Mouse (Mus musculus) frontal cortex, postnatal 14 days (tissue): Measurements from ENCODE around the gene Dnah11.
A peak's percentile ranks its signal among the peaks of the same experiment; 100 is the strongest.

Experiments
- DNase-seq, 2 experiments: peaks; one replicate each; pipeline ENCODE4 v3.0.0; 2022; ENCODE audit warnings: low spot score in 2 of 2

The Dnah11 gene

DNA sequence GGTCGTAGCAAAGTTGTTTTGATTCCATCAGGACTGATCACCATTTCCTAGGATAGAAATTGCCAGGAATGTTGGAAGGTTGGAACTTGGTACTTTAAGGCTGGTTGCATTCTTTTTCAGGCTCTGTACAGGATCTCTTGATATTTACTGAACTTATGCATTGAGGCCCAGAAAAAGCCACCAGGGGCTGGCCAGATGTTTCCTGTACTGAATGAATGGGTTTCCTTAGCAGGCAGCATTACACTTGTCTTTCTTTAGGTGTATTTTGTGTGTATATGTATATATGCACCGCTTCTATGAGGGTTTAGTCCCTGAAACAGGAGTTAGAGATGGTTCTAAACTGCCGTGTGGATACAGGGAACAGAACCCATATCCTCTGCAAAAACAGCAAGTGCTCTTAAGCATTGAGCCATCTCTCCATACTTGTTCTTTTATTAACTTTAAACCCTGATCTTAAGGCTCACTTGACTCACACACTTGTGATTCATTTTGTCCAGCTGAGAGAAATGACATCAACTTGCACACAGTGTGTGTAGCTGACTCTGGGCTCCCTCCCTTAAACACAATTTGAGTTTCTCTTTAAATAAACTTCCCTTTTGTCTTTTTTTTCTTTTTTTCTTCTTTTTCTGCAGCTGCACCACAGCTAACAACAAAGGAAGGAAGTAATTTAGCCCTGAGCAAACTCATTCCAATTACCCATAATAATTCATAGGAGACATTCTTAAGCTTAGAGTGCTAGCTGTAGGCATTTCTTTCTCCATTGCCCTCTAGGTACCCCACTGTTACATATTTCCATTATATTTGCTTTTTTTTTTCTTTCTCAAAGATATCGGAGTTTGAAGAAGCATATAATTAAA is 330.9 kb downstream of the Dnah11 start:
- DNase-seq = no peak

DNA sequence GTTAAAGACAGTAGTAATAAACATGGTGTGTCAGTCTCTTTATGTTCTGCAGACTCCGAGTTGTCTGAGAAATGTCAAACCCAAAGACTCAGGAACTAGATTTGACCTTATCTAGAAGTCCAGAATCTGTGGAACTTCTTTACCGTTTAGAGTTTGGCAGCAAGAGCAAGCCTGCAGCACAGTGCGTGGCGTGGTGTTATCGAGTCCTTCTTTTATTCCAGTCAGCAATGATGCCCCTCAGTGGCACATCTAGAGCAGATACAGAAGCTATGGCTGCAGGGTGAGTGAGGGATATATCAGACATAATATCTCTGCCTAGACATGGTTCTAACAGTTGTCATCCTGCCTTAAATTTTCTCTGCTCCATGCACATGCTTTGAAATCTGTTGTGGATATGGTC is 336.2 kb downstream of the Dnah11 start:
- DNase-seq = no peak

GRCm38 (mm10) chr12:117861249-117861648 is 337.6 kb downstream of the Dnah11 start:
- DNase-seq = no peak

- DNase-seq = no peak
Observed at GRCm38 (mm10) chr12:117860840-117861239, 338.0 kb downstream of the Dnah11 start.

DNA sequence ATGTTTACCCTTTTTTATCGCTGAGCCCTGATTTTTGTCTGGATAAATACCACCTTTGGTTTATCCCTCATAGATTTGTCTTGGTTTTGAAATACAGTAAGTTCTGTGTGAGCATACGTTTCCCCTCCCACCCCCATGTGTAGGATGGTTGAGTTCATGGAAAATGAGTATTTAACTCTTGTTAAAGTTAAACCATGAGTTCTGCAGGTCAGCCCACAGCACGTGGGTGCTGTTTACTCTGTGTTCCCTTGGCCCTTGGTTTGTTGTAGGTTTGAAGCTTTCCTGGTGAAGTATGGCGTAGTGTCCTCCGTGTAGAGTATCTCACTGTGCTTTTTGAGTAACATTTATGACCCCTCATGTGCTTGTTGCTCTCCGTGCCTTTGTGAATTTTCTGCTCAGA is 341.0 kb downstream of the Dnah11 start:
- no peak for DNase-seq

- DNase-seq = no peak
Observed at GRCm38 (mm10) chr12:117857023-117857422, 341.8 kb downstream of the Dnah11 start.

DNA sequence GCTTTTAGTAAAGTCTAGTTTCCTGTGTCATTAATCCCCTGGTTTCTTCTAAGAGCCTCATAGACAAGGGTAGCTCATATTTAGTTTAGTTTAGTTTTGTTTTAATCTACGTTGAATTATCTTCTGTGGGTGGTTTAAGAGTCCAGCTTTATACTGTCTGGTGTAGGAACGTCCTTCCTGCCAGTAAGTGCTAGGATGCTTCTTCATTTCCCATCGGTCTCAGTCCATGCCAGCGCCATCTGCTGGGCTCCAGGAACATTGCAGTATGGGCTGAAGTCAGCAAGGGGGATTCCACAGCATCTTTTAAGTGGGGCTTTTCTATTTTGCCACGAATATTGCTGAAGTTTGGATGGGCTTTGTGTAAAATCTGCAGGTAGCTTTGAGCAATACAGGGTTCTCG is 345.5 kb downstream of the Dnah11 start:
- peak; percentile 8 to 44 for DNase-seq

DNA sequence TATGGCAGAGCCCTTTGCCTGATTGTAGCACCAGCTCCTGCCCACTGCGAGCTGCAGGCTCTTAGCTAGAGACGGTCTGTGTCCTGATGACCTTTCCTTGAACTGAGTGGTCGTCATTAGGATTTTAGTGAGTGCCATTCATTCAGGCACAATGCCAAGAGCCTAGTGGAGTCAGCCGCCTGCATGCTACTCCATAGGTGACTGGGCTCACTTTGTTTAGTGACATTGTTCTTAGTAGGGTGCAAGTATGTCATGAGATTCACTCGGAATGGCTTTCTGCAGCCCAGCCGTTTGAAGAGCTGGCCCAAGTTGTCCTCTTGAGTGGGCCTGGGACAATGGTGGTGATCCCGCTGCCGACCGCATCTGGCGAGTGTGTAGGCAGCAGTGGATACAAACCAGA is 348.4 kb downstream of the Dnah11 start:
- DNase-seq = no peak

DNA sequence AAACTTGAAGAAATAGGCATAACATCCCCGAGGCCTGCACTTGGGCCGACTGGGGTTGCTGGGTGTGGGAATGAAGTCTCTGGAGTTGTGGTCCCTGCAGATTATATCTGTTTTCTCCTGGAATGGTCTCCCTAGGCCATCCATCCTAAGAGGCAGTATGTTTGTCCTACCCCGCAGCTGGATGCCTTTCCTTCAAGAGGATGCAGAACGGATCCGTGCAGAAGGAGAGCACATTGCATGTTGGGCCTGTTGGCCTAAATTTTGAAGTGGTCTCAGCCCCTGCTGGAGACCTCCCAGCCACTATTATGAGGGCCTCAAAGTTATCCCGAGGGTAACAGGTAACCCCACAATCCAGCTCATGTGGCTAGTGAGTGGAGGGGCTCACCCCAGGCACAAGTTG is 350.2 kb downstream of the Dnah11 start:
- DNase-seq = no peak

- no peak for DNase-seq
Observed at GRCm38 (mm10) chr12:117844917-117845316, 353.9 kb downstream of the Dnah11 start.

DNA sequence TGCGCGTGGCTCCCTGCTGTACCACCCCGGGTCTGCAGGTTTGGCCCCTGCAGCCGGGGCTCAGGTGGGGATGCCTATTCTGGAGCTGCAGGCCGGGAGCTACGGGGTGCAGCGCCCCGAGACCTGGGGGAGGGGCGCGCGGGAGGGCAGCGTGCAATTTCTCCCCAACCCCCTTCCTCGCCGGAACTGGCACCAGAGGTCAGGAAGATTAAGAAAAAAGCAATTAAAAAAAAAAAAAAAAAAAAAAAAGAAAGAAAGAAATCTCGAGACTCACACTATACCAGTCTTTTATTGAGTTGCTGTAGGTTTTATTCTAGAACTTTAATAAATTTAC is 354.8 kb downstream of the Dnah11 start:
- DNase-seq = no peak

GRCm38 (mm10) chr12:117843302-117844074 is 355.4 kb downstream of the Dnah11 start:
- peak; percentile 17 to 48 for DNase-seq

GRCm38 (mm10) chr12:117842676-117843075 is 356.2 kb downstream of the Dnah11 start:
- DNase-seq = no peak

DNA sequence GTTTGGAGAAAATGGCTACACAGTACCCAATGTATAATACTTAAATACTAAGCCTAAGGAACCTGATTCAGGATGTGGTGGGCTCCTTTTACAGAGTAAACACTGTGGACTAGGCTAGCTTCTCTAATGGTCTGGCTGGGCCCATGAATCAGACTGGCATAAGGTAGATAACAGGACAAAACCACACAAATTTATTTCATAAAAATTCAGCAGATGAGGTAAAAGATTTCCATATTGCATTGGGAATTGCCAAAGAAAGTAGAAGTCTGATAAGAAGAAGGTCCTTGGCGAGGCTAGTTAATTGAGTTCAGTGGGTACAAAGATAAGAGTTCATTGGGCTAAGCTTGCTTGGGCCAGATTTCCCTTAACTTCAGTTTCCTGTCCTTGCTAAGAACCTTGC is 358.1 kb downstream of the Dnah11 start:
- DNase-seq = no peak

GRCm38 (mm10) chr12:117837376-117837775 is 361.5 kb downstream of the Dnah11 start:
- no peak for DNase-seq

GRCm38 (mm10) chr12:117835371-117835770 is 363.5 kb downstream of the Dnah11 start:
- no peak for DNase-seq

DNA sequence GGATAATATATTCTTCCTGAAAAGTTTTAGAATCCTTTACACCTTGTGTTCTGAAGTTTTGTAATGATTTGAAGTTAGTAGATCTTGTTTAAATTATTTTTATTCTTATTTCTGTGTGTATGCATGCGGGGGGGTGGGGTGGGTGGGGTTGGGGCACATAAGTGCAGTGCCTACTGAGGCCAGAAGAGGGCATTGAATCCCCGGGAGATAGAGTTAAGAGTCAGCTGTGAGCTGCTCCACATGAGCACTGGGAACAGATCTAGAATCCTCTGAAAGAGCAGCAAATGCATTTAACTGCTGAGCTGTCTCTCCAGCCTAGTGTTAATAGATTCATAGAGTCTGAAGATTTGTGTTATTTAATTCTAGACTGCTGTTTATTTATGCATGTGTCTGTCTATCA is 364.2 kb downstream of the Dnah11 start:
- DNase-seq = no peak

- DNase-seq = no peak
Observed at GRCm38 (mm10) chr12:117832190-117832589, 366.7 kb downstream of the Dnah11 start.

GRCm38 (mm10) chr12:117831351-117831961 is 367.4 kb downstream of the Dnah11 start:
- DNase-seq = no peak

DNA sequence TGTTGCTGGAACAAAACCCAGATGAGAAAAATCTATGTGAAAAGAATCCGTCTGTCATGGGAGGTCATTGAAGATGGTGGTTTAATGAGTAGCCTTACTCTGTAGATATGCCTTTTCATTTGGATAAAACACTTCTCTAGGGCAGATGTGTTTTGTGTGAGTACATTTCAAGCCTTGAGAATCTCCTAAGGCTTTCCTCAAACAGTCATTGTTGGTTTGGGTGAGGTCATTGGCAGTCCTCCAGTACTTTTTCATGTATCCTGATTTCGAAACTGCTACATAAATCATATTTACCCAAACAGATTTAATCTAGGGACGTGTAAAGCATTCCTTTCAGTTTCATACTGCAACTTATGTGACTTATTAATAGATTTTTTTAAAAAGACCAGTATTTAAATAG is 370.5 kb downstream of the Dnah11 start:
- no peak for DNase-seq
